Mouse (Mus musculus): Measurements from ENCODE around the gene Aff3.

Aff3 gene

GRCm38 (mm10) chr1:38601802-38602508 is 62.8 kb downstream of the Aff3 start:
- CTCF ChIA-PET: interaction anchor here (0.5 kb wide), 1 partner anchor 11 kb away, joined by 3 read pairs; no protein-coding TSS in a partner anchor

GRCm38 (mm10) chr1:38595311-38595710 is 69.4 kb downstream of the Aff3 start:
- CTCF ChIA-PET: interaction anchor here (0.5 kb wide), 1 partner anchor 67 kb away, joined by 4 read pairs; no protein-coding TSS in a partner anchor

DNA sequence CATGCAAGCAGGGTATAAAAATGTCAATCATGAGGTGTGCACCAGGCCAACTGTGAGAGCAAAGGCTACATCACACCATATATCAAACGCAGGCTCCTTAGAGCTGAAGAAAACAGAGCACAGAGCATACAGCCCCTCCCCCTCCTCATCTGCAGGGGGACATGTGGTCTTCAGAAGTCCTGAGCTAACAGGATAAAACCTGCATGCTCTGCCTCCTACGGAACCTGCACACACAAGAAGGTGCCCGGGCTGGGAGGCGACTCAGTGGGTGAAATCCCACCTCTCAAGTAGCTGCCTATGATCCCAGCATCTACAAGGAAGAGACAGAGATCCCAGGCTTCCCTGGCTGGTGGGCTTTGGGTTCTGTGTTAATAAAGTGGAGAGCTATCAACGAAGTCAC is 70.0 kb downstream of the Aff3 start:
- CTCF ChIA-PET: interaction anchor here (0.5 to 0.7 kb wide), 2 partner anchors 60 to 67 kb away, joined by 3 to 4 read pairs; no protein-coding TSS in a partner anchor

GRCm38 (mm10) chr1:38591194-38591593 is 73.6 kb downstream of the Aff3 start:
- CTCF ChIA-PET: interaction anchor here (0.6 kb wide), 1 partner anchor 11 kb away, joined by 3 read pairs; no protein-coding TSS in a partner anchor

DNA sequence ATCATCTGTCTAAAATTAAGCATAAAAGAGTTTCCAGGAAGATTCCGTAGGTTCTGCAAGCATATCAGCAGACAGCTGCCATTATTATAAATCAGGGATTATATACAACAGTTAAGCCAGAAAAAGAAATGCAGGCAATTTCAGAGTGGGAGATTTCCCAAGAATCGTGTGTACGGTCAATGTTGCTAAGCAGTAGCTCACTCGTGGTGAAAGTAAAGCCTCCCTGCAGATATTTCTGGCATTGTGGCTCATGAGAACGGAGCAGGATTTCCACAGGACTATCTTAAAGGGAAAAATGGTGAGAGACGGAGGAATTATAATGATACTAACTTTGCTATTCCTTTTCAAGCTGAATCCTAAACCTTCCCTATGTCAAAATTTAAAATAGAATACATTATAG is 76.0 kb downstream of the Aff3 start:
- CTCF ChIA-PET: no interaction called here

DNA sequence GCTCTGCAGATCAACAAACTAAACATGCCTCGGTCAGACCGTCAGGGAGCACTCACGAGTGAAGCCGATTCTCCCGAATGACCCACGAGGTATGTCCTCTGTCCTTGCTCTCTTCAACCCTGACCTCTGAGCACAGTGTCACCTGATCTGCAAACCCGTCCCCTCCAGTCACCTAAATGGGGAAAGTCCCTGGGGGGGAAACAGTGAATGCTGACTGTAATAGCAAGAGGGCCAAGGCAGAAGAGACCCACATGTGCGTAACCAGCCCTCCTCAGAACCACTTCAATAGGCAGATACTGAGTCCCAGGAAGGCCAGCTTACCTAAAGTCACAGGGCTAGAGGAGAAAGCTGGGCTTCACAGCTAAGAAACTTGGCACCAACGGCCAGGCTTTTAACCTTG is 82.4 kb downstream of the Aff3 start:
- CTCF ChIA-PET: interaction anchor here (0.7 kb wide), 1 partner anchor 45 kb away, joined by 3 read pairs; no protein-coding TSS in a partner anchor

GRCm38 (mm10) chr1:38580572-38580971 is 84.2 kb downstream of the Aff3 start:
- CTCF ChIA-PET: no interaction called here

DNA sequence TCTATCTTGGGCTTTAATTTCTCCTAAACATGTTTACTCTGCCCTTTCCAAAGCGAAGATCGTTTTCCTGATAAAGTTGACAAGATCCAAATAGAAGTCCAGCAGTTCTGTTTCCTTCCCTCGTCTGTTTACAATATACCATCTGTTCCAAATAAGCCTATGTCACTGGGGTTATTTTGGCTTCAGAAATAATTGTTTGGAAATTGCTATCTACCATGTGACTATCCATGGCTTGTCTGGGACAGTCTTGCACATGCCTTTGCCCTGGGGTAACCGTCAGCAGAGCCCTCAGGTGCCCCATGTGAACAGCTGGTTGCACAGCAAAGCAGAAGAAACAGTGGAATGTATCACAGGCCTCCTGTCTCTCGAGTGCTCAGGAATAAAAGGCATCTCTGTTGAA is 86.4 kb downstream of the Aff3 start:
- CTCF ChIA-PET: no interaction called here

GRCm38 (mm10) chr1:38567791-38568190 is 97.0 kb downstream of the Aff3 start:
- CTCF ChIA-PET: no interaction called here

- CTCF ChIA-PET: interaction anchor here (0.5 kb wide), 1 partner anchor 54 kb away, joined by 3 read pairs; no protein-coding TSS in a partner anchor
Observed at GRCm38 (mm10) chr1:38566101-38566678, 98.6 kb downstream of the Aff3 start.

GRCm38 (mm10) chr1:38565295-38565777 is 99.4 kb downstream of the Aff3 start:
- CTCF ChIA-PET: interaction anchor here (0.5 kb wide), 1 partner anchor 55 kb away, joined by 3 read pairs; no protein-coding TSS in a partner anchor

DNA sequence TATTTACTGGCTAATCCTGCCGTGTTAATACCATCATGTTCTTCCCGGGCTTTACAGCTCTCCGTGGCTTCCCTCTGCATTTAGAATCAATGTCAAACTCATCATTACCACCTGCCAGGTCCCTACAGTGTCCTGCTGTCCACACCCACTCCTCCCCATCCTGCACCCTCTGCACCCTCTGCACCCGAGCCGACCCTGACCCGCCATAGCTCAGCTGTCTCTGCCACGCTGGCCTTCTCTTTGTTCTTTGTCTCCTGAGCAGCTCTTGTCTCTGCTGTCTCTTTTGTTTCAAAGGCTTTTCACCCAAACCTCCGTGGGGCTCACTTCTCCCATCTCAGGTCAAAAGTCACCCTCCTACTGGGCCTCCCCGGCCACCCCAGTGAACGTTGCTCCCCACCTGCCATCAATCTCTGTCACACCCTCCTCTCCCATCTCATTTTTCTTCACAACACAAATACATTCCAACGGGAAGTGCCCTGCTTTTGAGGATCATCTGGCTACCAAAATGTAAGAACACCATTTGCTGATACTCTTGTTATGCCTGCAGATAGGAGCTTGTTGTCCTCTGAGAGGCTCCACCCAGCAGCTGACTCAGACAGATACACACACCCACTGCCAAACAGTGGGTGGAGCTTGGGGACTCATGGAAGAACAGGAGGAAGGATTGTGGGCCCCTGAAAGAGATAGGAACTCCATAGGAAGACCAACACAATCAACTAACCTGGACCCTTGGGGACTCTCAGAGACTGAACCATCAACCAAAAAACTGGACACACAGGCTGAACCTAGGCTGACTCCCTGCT is 102.2 kb downstream of the Aff3 start:
- CTCF ChIA-PET: interaction anchor here (0.6 kb wide), 1 partner anchor 17 kb away, joined by 3 read pairs; no protein-coding TSS in a partner anchor

DNA sequence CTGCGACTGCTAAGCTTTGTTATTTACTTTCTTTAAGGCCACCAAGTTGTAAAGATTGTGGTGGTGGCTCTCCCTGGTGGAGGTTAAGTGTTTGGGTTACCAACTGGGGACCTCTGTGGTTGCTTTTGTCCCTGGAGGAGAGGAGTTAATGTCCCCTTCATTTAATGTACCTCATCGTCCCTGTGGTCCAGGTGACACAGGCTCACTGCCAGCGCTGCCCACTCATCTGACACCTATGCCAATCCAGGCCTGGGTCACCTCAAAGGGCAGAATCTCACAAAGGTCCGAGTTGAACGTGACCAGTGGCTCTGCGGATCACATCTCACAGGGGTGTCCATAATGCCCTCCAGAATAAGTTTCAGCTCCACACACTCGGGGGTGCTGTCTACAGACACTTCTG is 103.4 kb downstream of the Aff3 start:
- CTCF ChIA-PET: no interaction called here

DNA sequence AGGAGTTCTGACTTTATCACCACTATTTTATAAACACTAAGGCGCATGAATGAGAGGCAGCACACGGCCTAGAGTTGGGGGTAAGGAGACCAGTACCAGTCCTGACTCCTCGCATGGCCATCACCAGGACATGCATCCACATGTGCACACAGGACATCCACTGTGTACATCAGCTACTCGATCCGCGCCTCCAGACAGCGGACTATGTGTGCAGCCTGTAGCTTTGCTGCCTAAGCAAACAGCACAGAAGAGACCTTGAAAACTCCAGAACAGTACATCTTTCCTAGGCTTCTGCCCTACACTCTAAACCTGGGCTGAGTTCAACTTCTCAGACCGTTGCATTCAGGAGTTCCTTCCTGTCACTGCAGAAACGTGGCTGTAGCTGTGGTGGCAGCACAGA is 104.1 kb downstream of the Aff3 start:
- CTCF ChIA-PET: no interaction called here

- CTCF ChIA-PET: no interaction called here
Observed at GRCm38 (mm10) chr1:38557615-38558014, 107.1 kb downstream of the Aff3 start.

DNA sequence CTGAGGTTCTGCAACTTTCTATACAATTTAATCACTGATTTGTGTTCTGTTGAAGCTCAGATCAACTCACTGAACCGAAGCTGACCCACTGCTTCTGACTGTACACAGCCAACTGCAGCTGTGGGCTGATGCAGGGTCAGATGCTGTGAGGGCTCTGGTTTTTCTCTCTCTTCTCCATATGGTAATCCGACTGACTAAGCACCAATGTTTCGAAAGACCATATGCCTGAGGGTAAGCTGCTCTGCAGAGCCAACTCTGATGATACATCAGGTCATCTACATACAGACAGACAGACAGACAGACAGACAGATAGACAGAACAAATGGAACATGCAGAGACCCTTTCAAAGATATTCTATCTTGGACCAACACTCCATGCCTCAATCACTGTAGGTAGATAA is 110.2 kb downstream of the Aff3 start:
- CTCF ChIA-PET: interaction anchor here (0.5 to 0.7 kb wide), 2 partner anchors 9 to 206 kb away, joined by 3 to 6 read pairs; no protein-coding TSS in a partner anchor

GRCm38 (mm10) chr1:38553090-38553489 is 111.7 kb downstream of the Aff3 start:
- CTCF ChIA-PET: no interaction called here

DNA sequence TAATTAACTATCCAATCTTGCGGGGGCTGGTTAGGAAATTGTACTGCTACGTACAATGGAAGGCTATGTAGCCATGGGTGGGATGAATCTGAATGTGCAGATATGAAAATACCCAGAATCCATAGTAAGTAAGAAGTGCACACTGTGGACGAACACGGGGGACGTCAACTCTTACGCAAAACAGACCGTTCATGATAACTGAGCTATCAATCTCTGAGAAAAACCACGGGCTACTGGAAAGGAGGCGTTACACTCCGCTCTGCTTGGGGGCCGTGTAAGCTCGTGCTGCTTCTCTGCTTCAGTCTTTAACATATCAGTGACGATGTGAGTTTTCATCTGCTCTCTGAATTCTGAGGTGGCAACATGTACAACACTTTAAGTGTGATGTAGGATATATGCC is 114.2 kb downstream of the Aff3 start:
- CTCF ChIA-PET: no interaction called here

DNA sequence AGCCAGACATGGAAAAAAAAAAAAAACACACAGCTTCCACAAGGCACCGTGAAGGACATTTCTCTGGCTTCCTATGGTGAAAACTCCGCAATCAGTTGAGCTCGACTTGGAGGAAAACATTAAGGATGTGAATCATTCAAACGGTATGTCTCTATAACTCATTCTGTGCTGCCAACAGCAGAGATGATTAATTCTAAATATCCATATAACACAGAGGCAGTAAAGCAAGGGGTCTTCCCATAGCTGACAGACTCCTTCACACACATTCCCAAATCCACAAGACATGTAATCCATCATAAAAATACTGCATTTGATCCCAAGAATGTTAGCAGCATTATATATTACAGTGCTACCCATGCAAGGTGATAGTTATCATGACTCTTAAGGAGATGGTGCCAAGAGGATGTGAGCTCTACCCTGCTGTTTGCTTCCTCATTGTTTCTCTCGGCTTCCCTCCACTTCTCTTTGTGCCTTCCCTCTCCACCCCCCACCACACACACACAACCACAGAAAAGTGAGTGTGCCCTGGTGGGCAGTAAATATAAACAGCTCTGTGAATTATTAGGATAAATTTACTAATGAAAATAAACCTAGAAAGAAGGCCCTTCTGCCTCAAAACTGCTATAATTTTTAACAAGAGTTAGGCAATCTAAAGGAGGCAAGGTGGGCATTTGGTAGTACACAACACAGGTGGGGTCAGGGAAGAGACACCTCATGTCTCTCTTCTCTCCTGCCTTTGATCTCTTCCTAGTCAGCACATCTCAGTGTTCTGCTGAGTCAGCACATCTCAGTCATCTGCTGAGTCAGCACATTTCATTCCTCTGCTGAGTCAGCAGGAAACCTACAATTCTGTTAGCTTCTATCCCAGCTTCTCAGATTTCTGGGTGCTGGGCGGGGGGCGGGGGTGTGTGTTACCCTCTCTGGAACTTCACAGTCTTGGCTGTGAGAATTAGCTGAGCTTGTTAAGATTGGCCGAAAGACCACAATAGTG is 115.8 kb downstream of the Aff3 start:
- CTCF ChIA-PET: interaction anchor here (0.6 kb wide), 1 partner anchor 171 kb away, joined by 7 read pairs; no protein-coding TSS in a partner anchor

DNA sequence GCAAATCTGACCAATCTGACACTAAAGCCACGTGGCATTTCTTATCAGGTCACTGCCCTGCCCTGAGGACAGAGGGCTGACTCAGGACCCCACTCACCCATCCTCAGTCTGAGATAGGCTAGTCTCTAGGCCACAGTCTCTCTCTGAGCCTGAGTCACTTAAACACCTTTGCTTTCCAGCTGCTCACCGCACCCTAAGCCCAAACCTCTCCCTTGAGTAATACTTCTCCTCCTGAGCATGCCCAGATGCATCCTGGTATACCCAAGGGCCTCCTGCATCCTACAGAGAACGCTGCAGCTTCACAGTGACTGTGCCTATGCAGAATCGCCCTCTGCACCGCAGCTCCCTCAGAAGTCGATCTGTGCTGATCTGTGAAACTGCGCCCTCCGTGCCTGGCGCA is 117.1 kb downstream of the Aff3 start:
- CTCF ChIA-PET: no interaction called here

- CTCF ChIA-PET: interaction anchor here (0.6 kb wide), 2 partner anchors 73 to 125 kb away, joined by 3 to 4 read pairs; no protein-coding TSS in a partner anchor
Observed at GRCm38 (mm10) chr1:38546696-38547095, 118.1 kb downstream of the Aff3 start.

Measured in spleen, embryonic (tissue).